Mouse (Mus musculus) intestine, postnatal 0 days (tissue): Measurements from ENCODE around the gene Rec8. TPM values are rescaled to one million over a fixed set of nuclear protein-coding genes. Genes with fewer than 3 reads are reported as not detected.
A peak's percentile ranks its signal among the peaks of the same experiment; 100 is the strongest.

Experiments
- ATAC-seq: fragments of 200-750 bp; cut with Nextera tagmentation; 2 replicates; pipeline ENCODE4 v1.8.0; 2017; ENCODE audit warnings: mild to moderate bottlenecking, moderate TSS enrichment, moderate library complexity
- H3K27ac ChIP-seq: fragments of 300-500 bp; sonication (generic); 2 replicates; pipeline ENCODE4 v1.5.1; 2014; ENCODE audit warnings: mild to moderate bottlenecking, low read depth, low read length, moderate library complexity
- H3K27me3 ChIP-seq: fragments of 300-500 bp; sonication (generic); replicated peaks from 2 replicates; pipeline ENCODE4 v1.6.1; 2014; ENCODE audit warnings: low read length, mixed read lengths; ENCODE audit not compliant: control insufficient read depth, insufficient read depth
- H3K36me3 ChIP-seq: fragments of 300-500 bp; sonication (generic); 2 replicates; pipeline ENCODE4 v1.6.1; 2014; ENCODE audit warnings: mild to moderate bottlenecking, moderate library complexity; ENCODE audit not compliant: control insufficient read depth, insufficient read depth
- H3K4me1 ChIP-seq: fragments of 300-500 bp; sonication (generic); replicated peaks from 2 replicates; pipeline ENCODE4 v1.6.1; 2014; ENCODE audit warnings: antibody characterized with exemption, low read length, mixed read lengths; ENCODE audit not compliant: control insufficient read depth, insufficient read depth
- H3K4me2 ChIP-seq: fragments of 300-500 bp; sonication (generic); replicated peaks from 2 replicates; pipeline ENCODE4 v1.6.1; 2014; ENCODE audit warnings: low read depth, mild to moderate bottlenecking, moderate library complexity
- H3K4me3 ChIP-seq: fragments of 300-500 bp; sonication (generic); 2 replicates; pipeline ENCODE4 v1.5.1; 2014; ENCODE audit warnings: low read depth, low read length
- H3K9ac ChIP-seq: fragments of 300-500 bp; sonication (generic); 2 replicates; pipeline ENCODE4 v1.6.1; 2014; ENCODE audit warnings: mild to moderate bottlenecking, low read depth, low read length
- H3K9me3 ChIP-seq: fragments of 300-500 bp; sonication (generic); 2 replicates; pipeline ENCODE4 v1.6.1; 2016; ENCODE audit warnings: mixed run types; ENCODE audit not compliant: control insufficient read depth
- CTCF ChIP-seq: sonication (generic); IDR thresholded peaks from 2 replicates; pipeline ENCODE4 v1.5.1; 2016; ENCODE audit warnings: low read depth, mild to moderate bottlenecking, control low read depth, antibody characterized with exemption, moderate library complexity
- WGBS: fragments of 180-500 bp; shearing (Covaris S2); extraction: QIAGEN DNeasy Blood & Tissue Kit; methylation state at CpG from one replicate; pipeline ENCODE4 v1.1.7; 2014; 5-methylcytosine and 5-hydroxymethylcytosine counted together
- polyA plus RNA-seq: library from polyadenylated mRNA; unstranded; fragments of >200 nt; fragmentation: Nextera tagmentation; extraction: Ambion mirVana; gene quantifications from 2 replicates; pipeline ENCODE4 v1.2.1, GENCODE M21; 2015

Rec8 gene
- polyA plus RNA-seq, 1 experiment from 2014 or later: 30.1 TPM

- Histone ChIP-seq H3K4me1 (0 out of 2 replicates have a peak, but pooled peaks cover 4% of the 10 kb centered on the region), H3K27ac (no peak overlapping the region), H3K4me2 (no peak overlapping the region), H3K4me3 (no peak overlapping the region), H3K9me3 (no peaks in the 10 kb centered on the region), H3K9ac (no peak overlapping the region), H3K27me3 (no peaks in the 10 kb centered on the region), H3K36me3 (peaks cover 6% of the 10 kb centered on the region)
- ATAC-seq: peak; percentile 41; the same call in 1 of the 2 replicates
- no peak for TF ChIP-seq CTCF
- WGBS: 64% methylated on average over 7 of the region's 7 CpGs
Observed at GRCm38 (mm10) chr14:55614565-55615178, 3.2 kb upstream of the Rec8 start.

- no peak for TF ChIP-seq CTCF
- Histone ChIP-seq H3K9ac (no peak overlapping the region), H3K4me1 (0 out of 2 replicates have a peak, but pooled peaks cover 4% of the 10 kb centered on the region), H3K27ac (no peak overlapping the region), H3K9me3 (no peaks in the 10 kb centered on the region), H3K4me3 (no peak overlapping the region), H3K4me2 (no peak overlapping the region), H3K36me3 (no peaks in the 10 kb centered on the region), H3K27me3 (no peaks in the 10 kb centered on the region)
- 41% methylated on average over 2 of the region's 2 CpGs for WGBS
- ATAC-seq: no peak
Observed at GRCm38 (mm10) chr14:55615876-55616275, 2.0 kb upstream of the Rec8 start.

GRCm38 (mm10) chr14:55616844-55617243, 993 bp upstream of the Rec8 start:
- no peak overlapping the region for H3K27ac ChIP-seq
- ATAC-seq: no peak
- no peaks in the 10 kb centered on the region for H3K36me3 ChIP-seq
- H3K9ac ChIP-seq: no peak overlapping the region
- TF ChIP-seq CTCF: no peak
- WGBS: 75% methylated on average over 2 of the region's 2 CpGs
- H3K4me3 ChIP-seq: no peak overlapping the region
- no peaks in the 10 kb centered on the region for H3K27me3 ChIP-seq
- H3K9me3 ChIP-seq: no peaks in the 10 kb centered on the region
- 0 out of 2 replicates have a peak, but pooled peaks cover 4% of the 10 kb centered on the region for H3K4me1 ChIP-seq
- H3K4me2 ChIP-seq: no peak overlapping the region

GRCm38 (mm10) chr14:55618486-55619195, 804 bp downstream of the Rec8 start:
- no peak for ATAC-seq
- Histone ChIP-seq H3K9ac (peak overlapping the region; percentile 40), H3K27ac (no peak overlapping the region), H3K4me1 (0 out of 2 replicates have a peak, but pooled peaks cover 4% of the 10 kb centered on the region), H3K4me3 (peak overlapping the region; percentile 34), H3K27me3 (no peaks in the 10 kb centered on the region), H3K36me3 (peaks cover 2% of the 10 kb centered on the region; the same call in 1 of the 2 replicates), H3K4me2 (peak overlapping the region; percentile 59), H3K9me3 (no peaks in the 10 kb centered on the region)
- no peak for TF ChIP-seq CTCF
- WGBS: 26% methylated on average over 22 of the region's 22 CpGs

GRCm38 (mm10) chr14:55628077-55628827, 10.4 kb downstream of the Rec8 start:
- H3K4me3 ChIP-seq: no peak overlapping the region
- TF ChIP-seq CTCF: no peak
- 0 out of 2 replicates have a peak overlapping the region, but pooled peaks have one; percentile 7 for H3K27ac ChIP-seq
- no peaks in the 10 kb centered on the region for H3K9me3 ChIP-seq
- no peak overlapping the region for H3K9ac ChIP-seq
- no peak overlapping the region for H3K4me2 ChIP-seq
- peaks cover 83% of the 10 kb centered on the region for H3K36me3 ChIP-seq
- 75% methylated on average over 27 of the region's 27 CpGs for WGBS
- no peaks in the 10 kb centered on the region for H3K27me3 ChIP-seq
- no peak for ATAC-seq
- H3K4me1 ChIP-seq: no peaks in the 10 kb centered on the region

- Histone ChIP-seq H3K9ac (no peak overlapping the region), H3K4me3 (no peak overlapping the region), H3K4me2 (no peak overlapping the region), H3K27ac (no peak overlapping the region), H3K27me3 (no peaks in the 10 kb centered on the region), H3K4me1 (no peaks in the 10 kb centered on the region), H3K9me3 (no peaks in the 10 kb centered on the region), H3K36me3 (peaks cover 92% of the 10 kb centered on the region)
- ATAC-seq: no peak
- TF ChIP-seq CTCF: peak; percentile 88
- 50% methylated on average over 5 of the region's 5 CpGs for WGBS
Observed at GRCm38 (mm10) chr14:55629312-55629711, 11.5 kb downstream of the Rec8 start.
